Comparison of ENCODE assay signal across 8 mouse cellular contexts in genomic region chr19:5756321-5756985, GRCm38 (mm10). TPM values are rescaled to one million over a fixed set of nuclear protein-coding genes. Genes with fewer than 3 reads are reported as not detected.
DNase-seq lines count a peak whose midpoint lies in the region; ATAC-seq lines count a peak whose summit lies in the region.

No protein-coding gene starts in this region.

- H3K9ac ChIP-seq in forebrain, embryonic 15.5 days (replicated peaks), result peak overlapping the region; percentile 13; the same call in 1 of the 2 replicates
- no peak overlapping the region for H3K9ac ChIP-seq in midbrain, embryonic 14.5 days (replicated peaks; ENCODE audit: low read length)

- H3K4me2 ChIP-seq in forebrain, embryonic 15.5 days (replicated peaks), result peak overlapping the region; percentile 30
- peak overlapping the region; percentile 33 for H3K4me2 ChIP-seq in midbrain, embryonic 14.5 days (ENCODE audit: low read length)

- H3K27ac ChIP-seq in forebrain, embryonic 15.5 days (replicated peaks), result no peak overlapping the region
- no peak overlapping the region for H3K27ac ChIP-seq in midbrain, embryonic 14.5 days (replicated peaks; ENCODE audit: low read depth, low read length)

- 0 out of 2 replicates have a peak overlapping the region, but pooled peaks have one; percentile 2 for H3K4me3 ChIP-seq in forebrain, embryonic 15.5 days
- 0 out of 2 replicates have a peak overlapping the region, but pooled peaks have one; percentile 12 for H3K4me3 ChIP-seq in midbrain, embryonic 14.5 days (replicated peaks; ENCODE audit: low read depth, low read length)

- no peaks in the 10 kb centered on the region for H3K9me3 ChIP-seq in forebrain, embryonic 15.5 days
- H3K9me3 ChIP-seq in midbrain, embryonic 14.5 days (ENCODE audit: control insufficient read depth, low read length), result no peaks in the 10 kb centered on the region

- WGBS in forebrain, embryonic 15.5 days, result 9% methylated on average over 29 of the region's 29 CpGs
- 10% methylated on average over 26 of the region's 29 CpGs for whole genome bisulfite sequencing in midbrain, embryonic 14.5 days

- H3K27me3 ChIP-seq in forebrain, embryonic 15.5 days, result peaks cover 26% of the 10 kb centered on the region
- peaks cover 36% of the 10 kb centered on the region for H3K27me3 ChIP-seq in midbrain, embryonic 14.5 days (ENCODE audit: control insufficient read depth, insufficient read depth, low read length)

- peak; percentile 64; the same call in 1 of the 2 replicates for ATAC-seq in forebrain, embryonic 15.5 days (replicated peaks)
- ATAC-seq in midbrain, embryonic 14.5 days (ENCODE audit: low FRiP score, low TSS enrichment), result no peak; the same call in 1 of the 2 replicates

- H3K36me3 ChIP-seq in forebrain, embryonic 15.5 days, result peaks cover 42% of the 10 kb centered on the region
- peaks cover 44% of the 10 kb centered on the region for H3K36me3 ChIP-seq in midbrain, embryonic 14.5 days (ENCODE audit: control insufficient read depth, insufficient read depth, low read length)

- H3K4me1 ChIP-seq in forebrain, embryonic 15.5 days, result peaks cover 17% of the 10 kb centered on the region
- H3K4me1 ChIP-seq in midbrain, embryonic 14.5 days (ENCODE audit: control insufficient read depth, insufficient read depth, low read length), result peaks cover 10% of the 10 kb centered on the region; the same call in 1 of the 2 replicates

- peak; percentile 17 for DNase-seq in kidney, postnatal 10 days
- DNase-seq in kidney, adult 9 months, result no peak
- DNase-seq in layer of hippocampus, postnatal 14 days (ENCODE audit: low spot score in 2 of 2), result peak; percentile 62 to 82
- peak; percentile 37 for DNase-seq in midbrain, embryonic 14.5 days
- DNase-seq in spleen, postnatal 4 days (ENCODE audit: low spot score in 2 of 2), result no peak
- DNase-seq in adrenal gland, adult 2 months, result no peak
- DNase-seq in spleen, adult 12 weeks (ENCODE audit: low spot score), result no peak

RNA-seq across cellular contexts. Expression of gene Scyl1, which starts 14.8 kb away (rescaled TPM):
- polyA plus RNA-seq in forebrain, embryonic 15.5 days (2015; fragmentation: Nextera tagmentation; extraction: Ambion mirVana), result 66.9 and 67.9 TPM in 2 replicates
- total RNA-seq in layer of hippocampus, postnatal 14 days (2021), result 10 to 100 TPM; 73.6 to 75.1 TPM
- 73.5 and 78.2 TPM in 2 replicates for polyA plus RNA-seq in midbrain, embryonic 14.5 days (2014; fragmentation: Nextera tagmentation; extraction: Ambion mirVana)
- 100 to 1,000 TPM; 106 to 109 TPM for total RNA-seq in adrenal gland, adult 2 months (2021)
- polyA plus RNA-seq in adrenal gland, adult 2 months (2012; rRNA removed), result 119 and 125 TPM in 2 replicates

RNA-seq across cellular contexts. Expression of gene Ltbp3, which starts 15.7 kb away (rescaled TPM):
- 10.6 and 14.3 TPM in 2 replicates for polyA plus RNA-seq in forebrain, embryonic 15.5 days (2015; fragmentation: Nextera tagmentation; extraction: Ambion mirVana)
- 10 to 100 TPM; 24.7 to 32.7 TPM for total RNA-seq in layer of hippocampus, postnatal 14 days (2021)
- 10.1 and 10.5 TPM in 2 replicates for polyA plus RNA-seq in midbrain, embryonic 14.5 days (2014; fragmentation: Nextera tagmentation; extraction: Ambion mirVana)
- 100 to 1,000 TPM; 174 to 246 TPM for total RNA-seq in adrenal gland, adult 2 months (2021)
- polyA plus RNA-seq in adrenal gland, adult 2 months (2012; rRNA removed), result 737 and 768 TPM in 2 replicates

RNA-seq across cellular contexts. Expression of gene Fam89b, which starts 27.0 kb away (rescaled TPM):
- polyA plus RNA-seq in forebrain, embryonic 15.5 days (2015; fragmentation: Nextera tagmentation; extraction: Ambion mirVana), result 190 and 200 TPM in 2 replicates
- total RNA-seq in layer of hippocampus, postnatal 14 days (2021), result 10 to 100 TPM; 32.1 to 41.1 TPM
- polyA plus RNA-seq in midbrain, embryonic 14.5 days (2014; fragmentation: Nextera tagmentation; extraction: Ambion mirVana), result 154 and 169 TPM in 2 replicates
- 10 to 100 TPM; 58.1 to 68.4 TPM for total RNA-seq in adrenal gland, adult 2 months (2021)
- 443 and 466 TPM in 2 replicates for polyA plus RNA-seq in adrenal gland, adult 2 months (2012; rRNA removed)

RNA-seq across cellular contexts. Expression of gene Ehbp1l1, which starts 30.3 kb away (rescaled TPM):
- polyA plus RNA-seq in forebrain, embryonic 15.5 days (2015; fragmentation: Nextera tagmentation; extraction: Ambion mirVana), result 11.1 and 13.3 TPM in 2 replicates
- total RNA-seq in layer of hippocampus, postnatal 14 days (2021), result 10 to 100 TPM; 15.6 to 20.1 TPM
- polyA plus RNA-seq in midbrain, embryonic 14.5 days (2014; fragmentation: Nextera tagmentation; extraction: Ambion mirVana), result 12.4 and 14.3 TPM in 2 replicates
- 10 to 100 TPM; 30.3 to 31.6 TPM for total RNA-seq in adrenal gland, adult 2 months (2021)
- polyA plus RNA-seq in adrenal gland, adult 2 months (2012; rRNA removed), result 47.6 and 49.2 TPM in 2 replicates

RNA-seq across cellular contexts. Expression of gene Kcnk7, which starts 52.3 kb away (rescaled TPM):
- polyA plus RNA-seq in forebrain, embryonic 15.5 days (2015; fragmentation: Nextera tagmentation; extraction: Ambion mirVana), result 0.33 TPM in 1 of 2 replicates, not detected in the other
- total RNA-seq in layer of hippocampus, postnatal 14 days (2021), result not detected
- polyA plus RNA-seq in midbrain, embryonic 14.5 days (2014; fragmentation: Nextera tagmentation; extraction: Ambion mirVana), result 0.21 and 0.28 TPM in 2 replicates
- total RNA-seq in adrenal gland, adult 2 months (2021), result not detected
- not detected in 2 replicates for polyA plus RNA-seq in adrenal gland, adult 2 months (2012; rRNA removed)

Comparison
In these comparisons a context has a peak if more than half of its experiments do, and no peak if none do; other contexts are left out.
1. DNase-seq: peak in kidney, postnatal 10 days (single experiment), layer of hippocampus, postnatal 14 days (2 of 2) and midbrain, embryonic 14.5 days (single experiment); none in kidney, adult 9 months (single experiment), spleen, postnatal 4 days (0 of 2), adrenal gland, adult 2 months (single experiment) and spleen, adult 12 weeks (single experiment).
2. RNA of gene Ltbp3, which starts 15.7 kb away (polyA plus RNA-seq): 737 to 768 TPM in adrenal gland, adult 2 months; 10.6 to 14.3 TPM in forebrain, embryonic 15.5 days and 10.1 to 10.5 TPM in midbrain, embryonic 14.5 days; every median in the first group is over 10 times any median in the second.